Mouse (Mus musculus): Measurements from ENCODE around the gene Ccn6.

Ccn6 gene

DNA sequence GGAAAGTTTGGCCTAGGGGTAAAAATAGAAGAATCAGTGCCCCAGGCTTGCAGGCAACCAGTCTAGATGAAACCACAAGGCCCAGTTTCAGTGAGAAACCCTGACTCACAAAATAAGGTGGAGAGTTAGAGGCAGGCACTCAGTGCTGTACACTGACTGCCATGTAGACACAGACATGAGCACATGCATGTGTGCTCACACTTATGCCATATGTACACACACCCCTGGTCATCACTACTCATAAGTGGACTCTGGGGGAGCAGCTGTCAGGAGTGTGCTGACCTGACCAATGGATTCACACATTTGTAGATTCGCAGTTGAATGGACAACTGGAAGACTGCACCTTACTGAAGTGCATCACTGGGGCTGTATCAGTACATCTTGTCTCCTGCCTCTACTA is 2.2 kb downstream of the Ccn6 start:
- no peak for DNase-seq

DNA sequence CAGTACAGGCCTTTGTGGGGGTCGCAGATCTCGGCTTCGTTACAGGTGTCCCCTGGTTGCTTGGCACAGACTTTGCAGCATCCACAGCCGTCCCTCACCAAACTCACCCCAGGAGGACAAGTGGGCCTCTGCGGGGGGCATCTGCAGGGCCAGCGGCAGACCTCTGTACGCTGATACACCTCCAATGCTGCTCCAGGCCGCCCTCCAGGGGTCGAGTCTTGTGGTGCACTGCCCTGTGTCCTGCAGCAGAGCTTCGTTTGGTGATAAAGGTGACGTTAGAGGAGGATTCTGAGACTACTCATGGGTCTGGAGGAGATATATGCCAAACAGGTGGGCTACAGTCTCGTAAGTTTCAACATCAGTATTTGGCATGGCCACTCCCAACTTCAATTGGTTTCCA is 5.3 kb downstream of the Ccn6 start:
- no peak for DNase-seq

- DNase-seq, result no peak
Observed at GRCm38 (mm10) chr10:39157321-39157720, 6.3 kb downstream of the Ccn6 start.

- DNase-seq, result no peak
Observed at GRCm38 (mm10) chr10:39156719-39157118, 6.9 kb downstream of the Ccn6 start.

DNA sequence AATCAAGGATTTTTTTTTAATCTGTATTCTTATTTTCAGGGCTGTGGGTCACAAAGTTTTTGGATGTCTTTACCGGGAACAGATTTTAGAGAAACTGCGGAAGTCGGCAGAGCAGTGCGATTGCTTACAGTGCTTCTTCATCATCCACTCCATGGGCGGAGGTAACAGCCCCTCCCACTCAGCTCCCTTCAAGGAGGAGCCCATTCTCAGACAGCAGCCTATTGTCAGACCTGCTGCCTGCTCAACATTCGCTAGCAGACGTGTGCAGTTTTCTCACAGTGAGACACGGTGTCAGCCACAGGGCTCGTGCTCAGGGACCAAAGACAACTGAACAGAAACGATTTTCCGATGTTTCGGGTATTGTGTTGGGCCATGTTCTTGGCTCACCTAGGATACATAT is 21.4 kb downstream of the Ccn6 start:
- DNase-seq, result no peak

DNA sequence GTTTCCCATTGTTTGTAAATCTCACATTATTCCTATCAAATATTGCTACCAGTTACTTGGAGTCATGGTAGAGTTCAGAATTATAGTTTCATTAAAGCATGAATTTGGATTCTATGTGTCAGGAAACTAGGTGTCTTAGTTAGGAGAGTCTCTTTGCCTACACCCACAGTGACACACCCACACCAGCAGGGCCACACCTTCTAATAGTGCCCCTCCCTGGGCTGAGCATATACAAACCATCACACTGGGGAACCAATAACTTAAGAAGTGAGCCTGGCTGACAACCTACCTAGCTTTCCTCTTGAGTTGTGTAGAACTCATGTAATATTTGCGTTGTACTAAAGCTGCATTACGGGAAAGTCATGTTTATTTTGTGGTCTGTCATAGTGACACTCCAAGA is 22.2 kb downstream of the Ccn6 start:
- DNase-seq, result no peak

- no peak for DNase-seq
Observed at GRCm38 (mm10) chr10:39140843-39141242, 22.8 kb downstream of the Ccn6 start.

GRCm38 (mm10) chr10:39138761-39139160 is 24.8 kb downstream of the Ccn6 start:
- no peak for DNase-seq

DNA sequence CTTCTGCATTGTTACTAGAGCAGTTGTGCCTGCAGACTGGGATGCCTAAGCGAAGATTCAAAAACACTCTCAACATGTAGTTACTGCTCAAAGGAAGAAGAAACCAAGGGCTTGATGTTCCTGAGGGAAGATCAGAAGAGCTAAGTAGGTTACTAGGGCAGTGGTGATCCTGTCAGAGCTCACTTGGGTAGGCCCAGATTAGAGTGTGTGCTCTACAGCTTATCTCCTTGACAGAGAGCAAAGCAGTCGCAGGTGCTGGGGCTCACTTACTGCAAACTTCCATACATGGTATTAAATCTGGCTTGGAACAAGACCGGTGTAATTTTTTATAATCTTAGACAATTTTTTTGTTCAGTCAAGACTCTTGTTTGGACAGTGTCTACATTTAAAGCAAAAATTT is 25.8 kb downstream of the Ccn6 start:
- DNase-seq, result no peak

GRCm38 (mm10) chr10:39133462-39134310 is 29.9 kb downstream of the Ccn6 start, which contains the start of the genes Fam229b and Tube1:
Fam229b (minus strand) TSS chr10:39133914.
Tube1 (plus strand) TSS chr10:39133976.
- peak; percentile 94 to 95 for DNase-seq

GRCm38 (mm10) chr10:39121412-39121811 is 42.2 kb downstream of the Ccn6 start:
- no peak for DNase-seq

GRCm38 (mm10) chr10:39109489-39109874 is 54.1 kb downstream of the Ccn6 start:
- DNase-seq, result no peak

DNA sequence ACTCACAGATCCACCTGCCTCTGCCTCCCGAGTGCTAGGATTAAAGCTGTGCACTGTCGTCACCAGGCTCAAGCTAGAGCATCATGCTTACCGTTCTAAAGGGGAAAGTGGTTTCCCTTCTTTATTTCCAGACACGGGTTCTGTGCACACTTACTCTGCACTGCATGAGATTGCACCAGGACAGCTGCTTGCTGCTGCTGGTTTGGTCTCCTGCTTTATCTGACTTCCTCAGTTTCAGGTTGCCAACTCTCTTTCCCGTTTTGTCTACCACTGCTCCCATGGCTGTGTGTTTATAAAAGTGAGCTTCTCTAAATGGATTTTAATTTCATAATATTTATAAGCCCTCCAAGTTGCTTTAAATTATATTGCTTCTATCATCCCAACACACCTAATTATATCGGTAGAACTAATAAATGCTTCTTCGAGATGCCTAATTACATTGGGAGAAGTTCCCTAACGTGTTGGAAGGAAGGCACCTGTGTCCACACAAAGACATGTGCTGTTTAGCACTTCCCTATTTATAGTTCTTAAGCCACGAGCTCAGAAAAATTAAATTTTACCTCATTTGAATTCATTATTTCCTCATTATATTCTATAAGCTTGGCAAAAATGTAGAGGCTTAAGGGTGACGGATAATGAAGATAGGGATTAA is 54.6 kb downstream of the Ccn6 start:
- DNase-seq, result no peak

DNA sequence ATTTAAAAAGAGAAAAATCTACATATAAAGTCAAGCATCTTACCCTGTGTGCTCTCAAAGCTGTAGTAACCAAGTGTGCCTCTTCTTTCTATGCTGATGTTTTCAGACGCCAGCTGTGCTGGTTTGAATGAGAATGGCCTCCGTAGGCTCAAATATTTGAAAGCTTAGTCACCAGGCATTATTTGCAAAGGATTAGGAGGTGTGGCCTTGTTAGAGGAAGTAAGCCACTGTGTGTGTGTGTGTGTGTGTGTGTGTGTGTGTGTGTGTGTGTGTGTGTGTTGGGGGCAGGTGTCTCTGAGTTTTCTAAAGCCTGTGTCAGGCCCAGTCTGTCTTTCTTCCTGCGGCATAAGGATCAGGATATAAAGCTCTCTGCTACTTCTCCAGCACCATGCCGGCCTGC is 56.7 kb downstream of the Ccn6 start:
- no peak for DNase-seq

DNA sequence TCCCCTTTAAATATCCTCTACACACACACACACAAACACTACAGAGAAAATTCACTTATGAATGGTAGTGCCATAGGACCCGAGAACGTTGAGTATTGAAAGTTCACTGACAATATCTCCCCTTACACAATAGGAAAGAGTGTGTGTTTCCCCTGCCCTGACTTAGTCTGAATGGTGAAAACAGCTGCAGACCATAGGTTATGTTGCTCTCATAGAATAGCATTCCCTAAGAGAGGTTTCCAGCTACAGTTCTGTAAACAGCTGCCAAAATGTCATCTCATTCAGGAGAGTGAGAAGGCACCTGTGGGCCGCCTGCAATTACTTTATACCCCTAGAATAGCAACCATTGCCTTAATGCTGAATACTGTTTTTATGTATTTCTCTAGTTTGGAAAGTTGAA is 57.2 kb downstream of the Ccn6 start:
- DNase-seq, result no peak

DNA sequence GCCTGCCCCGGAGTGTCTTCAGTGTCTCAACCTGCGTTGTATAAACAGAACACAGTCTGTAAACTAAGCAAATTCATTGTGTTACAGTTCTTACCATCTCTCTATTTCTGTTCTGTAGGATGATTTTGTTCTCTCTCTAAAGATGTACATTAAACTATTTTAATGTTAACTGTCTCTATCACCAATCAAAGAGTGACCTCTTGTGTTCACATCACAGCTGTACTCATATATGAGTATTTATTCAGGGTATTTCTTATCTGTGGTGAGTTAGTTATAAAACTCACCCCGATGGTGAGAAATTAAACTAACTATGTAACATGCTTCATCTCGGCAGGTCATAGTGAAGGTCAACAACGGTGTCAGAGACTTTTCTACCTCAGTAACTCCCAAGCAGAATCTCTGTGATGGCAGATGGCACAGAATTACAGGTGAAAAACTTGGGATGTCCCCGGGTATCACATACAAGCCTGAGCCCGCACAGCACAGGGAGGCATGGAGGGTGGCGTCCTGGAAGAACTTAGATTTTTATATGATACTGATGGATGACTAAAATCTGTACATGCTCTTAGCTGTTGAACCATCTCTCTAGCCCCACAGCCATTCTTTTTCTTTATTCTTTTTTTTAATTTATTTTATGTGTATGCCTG is 58.7 kb downstream of the Ccn6 start:
- DNase-seq, result no peak

Data from cerebellum, postnatal 25 days (tissue).